Mouse (Mus musculus) hindbrain, embryonic 13.5 days (tissue): ENCODE data around the gene Trmt112. TPM values are rescaled to one million over a fixed set of nuclear protein-coding genes. Genes with fewer than 3 reads are reported as not detected.

Experiments
- ATAC-seq: fragments of 200-750 bp; cut with Nextera tagmentation; 2 replicates; pipeline ENCODE4 v1.8.0; 2017; ENCODE audit warnings: moderate TSS enrichment; ENCODE audit not compliant: low FRiP score
- H3K27ac ChIP-seq: fragments of 300-500 bp; sonication (generic); 2 replicates; pipeline ENCODE4 v1.5.1; 2015; ENCODE audit warnings: inconsistent platforms, mild to moderate bottlenecking, moderate library complexity
- H3K27me3 ChIP-seq: fragments of 300-500 bp; sonication (generic); 2 replicates; pipeline ENCODE4 v1.6.1; 2015; ENCODE audit warnings: mild to moderate bottlenecking, inconsistent platforms
- H3K36me3 ChIP-seq: fragments of 300-500 bp; sonication (generic); 2 replicates; pipeline ENCODE4 v1.6.1; 2015; ENCODE audit warnings: mild to moderate bottlenecking, inconsistent platforms
- H3K4me1 ChIP-seq: fragments of 300-500 bp; sonication (generic); replicated peaks from 2 replicates; pipeline ENCODE4 v1.6.1; 2015; ENCODE audit warnings: inconsistent platforms
- H3K4me2 ChIP-seq: fragments of 300-500 bp; sonication (generic); 2 replicates; pipeline ENCODE4 v1.6.1; 2015; ENCODE audit warnings: inconsistent platforms, mild to moderate bottlenecking, moderate library complexity
- H3K4me3 ChIP-seq: fragments of 300-500 bp; sonication (generic); 2 replicates; pipeline ENCODE4 v1.5.1; 2015; ENCODE audit warnings: mild to moderate bottlenecking, inconsistent platforms
- H3K9ac ChIP-seq: fragments of 300-500 bp; sonication (generic); 2 replicates; pipeline ENCODE4 v1.6.1; 2015; ENCODE audit warnings: mild to moderate bottlenecking, inconsistent platforms
- H3K9me3 ChIP-seq: fragments of 300-500 bp; sonication (generic); 2 replicates; pipeline ENCODE4 v1.6.1; 2016; ENCODE audit warnings: inconsistent platforms
- WGBS: fragments of 180-500 bp; shearing (Covaris S2); methylation state at CpG from one replicate; pipeline ENCODE4 v1.1.7; 2015; 5-methylcytosine and 5-hydroxymethylcytosine counted together
- polyA plus RNA-seq: library from polyadenylated mRNA; unstranded; fragments of >200 nt; fragmentation: Nextera tagmentation; extraction: Ambion mirVana; gene quantifications from 2 replicates; pipeline ENCODE4 v1.2.1, GENCODE M21; 2015

The Trmt112 gene
- polyA plus RNA-seq, 1 experiment from 2014 or later, result 121 TPM

DNA sequence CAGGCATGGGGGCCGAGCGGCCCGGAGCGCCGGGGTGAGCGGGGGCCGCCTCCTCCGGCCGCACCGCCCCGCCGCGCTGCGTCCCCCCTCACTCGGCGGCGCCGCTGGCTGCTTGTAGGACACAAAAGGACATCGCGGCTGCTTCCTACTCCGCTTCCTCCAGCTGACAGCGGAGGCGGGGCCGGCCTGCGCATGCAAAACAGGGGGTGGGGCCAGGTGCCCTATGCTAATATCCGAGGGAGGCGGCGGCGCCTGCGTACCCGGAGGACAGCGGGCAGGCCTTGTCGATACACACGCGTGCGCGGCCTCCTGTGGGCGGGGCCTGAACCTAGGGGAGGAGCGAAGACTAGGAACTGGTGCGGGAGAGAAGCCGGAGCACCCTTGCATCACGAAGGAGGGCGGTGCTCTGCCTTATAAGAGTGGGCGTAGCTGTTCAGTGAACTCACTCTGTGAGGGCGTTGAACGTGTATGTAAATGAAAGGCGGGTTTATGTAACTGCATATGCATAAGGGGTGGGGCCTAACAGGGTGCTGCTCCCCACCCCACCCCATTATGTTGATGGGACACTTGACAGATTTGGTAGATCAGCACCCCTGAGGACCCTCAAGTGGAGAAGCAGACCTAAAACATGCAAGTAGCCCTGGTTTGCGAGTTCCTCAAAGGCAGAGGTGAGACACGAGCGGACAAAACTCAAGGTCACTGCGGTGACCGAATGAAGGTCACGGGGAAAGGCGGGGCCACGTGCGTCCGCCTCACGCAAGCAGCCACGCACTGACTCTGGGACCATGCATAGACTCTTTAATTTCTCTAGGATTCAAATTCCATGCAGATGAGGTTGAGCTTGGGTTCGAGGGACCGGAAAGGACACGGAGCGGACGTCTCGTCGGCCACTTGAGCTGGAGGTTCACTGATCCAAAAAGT, 12.4 kb downstream of the Trmt112 start, which contains the start of gene Esrra:
Gene Esrra (minus strand): TSS at position 167 of the 921 bp plus-strand sequence.
- peaks cover 45% of the 10 kb centered on the region for H3K27me3 ChIP-seq
- H3K4me1 ChIP-seq, result peaks cover 53% of the 10 kb centered on the region
- H3K9ac ChIP-seq, result peak within 1 kb of the TSS; percentile 92
- 2% methylated on average over 56 of the region's 66 CpGs for WGBS
- peak; percentile 94 for ATAC-seq
- H3K36me3 ChIP-seq, result peaks cover 5% of the 10 kb centered on the region; the same call in 1 of the 2 replicates
- peak within 1 kb of the TSS; percentile 94 for H3K27ac ChIP-seq
- H3K4me3 ChIP-seq, result peak within 1 kb of the TSS; percentile 80
- H3K4me2 ChIP-seq, result peak within 1 kb of the TSS; percentile 96
- H3K9me3 ChIP-seq, result no peaks in the 10 kb centered on the region

DNA sequence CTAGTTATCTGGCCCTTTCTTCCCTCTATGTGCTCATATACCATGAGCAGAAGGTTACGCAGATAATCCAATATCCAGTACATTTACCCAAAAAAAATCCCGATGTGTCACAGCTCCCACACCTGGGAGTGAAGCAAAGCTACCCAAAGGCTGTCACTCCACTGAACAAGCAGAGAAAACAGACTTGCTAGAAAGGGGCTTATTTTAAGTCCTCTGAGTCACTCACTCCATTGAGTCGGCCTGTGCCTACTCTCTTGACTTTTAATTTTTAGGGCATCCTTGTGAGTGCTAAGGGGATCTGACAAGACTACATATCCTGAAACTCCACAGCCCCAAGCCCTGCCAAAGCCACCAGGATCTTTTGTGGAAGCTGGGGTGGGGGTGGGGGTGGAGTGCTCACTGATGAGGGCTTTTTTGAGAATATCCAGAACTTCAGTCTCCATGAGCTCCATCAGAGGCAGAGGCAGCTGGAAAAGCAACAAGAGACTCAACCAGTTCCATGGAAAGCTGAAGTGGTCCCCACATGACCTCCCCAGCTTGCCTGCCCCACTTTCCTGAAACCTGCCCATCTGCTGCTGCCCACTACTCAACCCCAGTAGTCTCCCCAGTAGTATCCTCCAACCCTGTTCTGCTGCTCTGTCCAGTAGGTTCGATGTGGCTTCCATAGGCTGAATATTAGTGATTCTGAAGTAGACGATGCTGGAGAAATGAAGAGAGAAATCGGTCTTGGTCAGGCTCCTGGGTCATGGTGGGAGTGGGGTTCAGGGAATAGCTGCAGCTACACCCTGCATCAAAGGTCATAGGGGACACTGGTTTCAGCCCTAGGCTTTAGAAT, 13.6 kb downstream of the Trmt112 start:
- Histone ChIP-seq H3K27me3 (peaks cover 57% of the 10 kb centered on the region), H3K9me3 (no peaks in the 10 kb centered on the region), H3K4me2 (peak overlapping the region; percentile 96; the same call in 1 of the 2 replicates), H3K36me3 (peaks cover 4% of the 10 kb centered on the region; the same call in 1 of the 2 replicates), H3K27ac (no peak overlapping the region), H3K9ac (0 out of 2 replicates have a peak overlapping the region, but pooled peaks have one; percentile 65), H3K4me1 (peaks cover 61% of the 10 kb centered on the region), H3K4me3 (no peak overlapping the region)
- no peak for ATAC-seq
- WGBS, result 63% methylated on average over 6 of the region's 6 CpGs

DNA sequence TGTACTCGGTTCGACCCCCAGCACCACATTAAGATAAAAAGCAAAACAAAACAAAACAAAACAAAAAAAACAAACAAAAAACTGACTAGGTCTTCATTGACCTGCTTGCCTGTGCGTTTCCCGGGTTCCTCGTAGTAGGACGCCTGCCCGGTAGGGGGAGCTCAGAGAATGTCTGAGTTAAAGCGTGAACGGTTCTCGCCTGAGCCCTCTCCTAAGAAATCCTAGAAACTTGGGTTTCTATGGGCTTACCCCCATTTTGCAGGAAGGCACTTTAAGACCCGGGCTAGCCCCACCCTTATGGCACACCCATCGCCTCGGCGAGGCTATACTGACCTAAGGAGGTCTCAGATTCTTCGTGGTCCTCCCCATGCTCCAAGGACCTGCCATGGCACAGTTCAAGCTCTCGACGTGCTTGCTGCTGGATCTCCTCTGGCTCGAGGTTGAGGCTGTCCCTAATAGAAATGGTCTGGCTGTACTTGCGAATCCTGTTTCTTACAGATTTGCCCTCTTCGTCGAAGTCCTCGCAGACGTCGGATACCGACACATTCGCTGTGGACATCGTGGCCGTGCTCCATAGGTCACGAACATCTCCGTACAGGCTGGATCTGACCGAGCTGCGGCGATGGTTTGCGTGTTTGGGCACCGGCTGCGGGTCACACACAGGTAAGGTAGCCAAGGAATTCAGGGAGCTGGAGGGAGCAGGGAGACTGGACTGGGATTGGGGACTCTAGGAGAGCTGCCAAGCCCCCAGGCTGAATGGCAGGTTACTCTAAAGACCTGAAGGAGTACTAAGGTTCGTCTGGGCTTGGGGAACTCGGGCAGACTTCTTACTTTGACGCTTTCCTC, 15.2 kb downstream of the Trmt112 start:
- WGBS, result 4% methylated on average over 39 of the region's 39 CpGs
- H3K4me1 ChIP-seq, result peaks cover 53% of the 10 kb centered on the region
- peaks cover 71% of the 10 kb centered on the region for H3K27me3 ChIP-seq
- H3K9ac ChIP-seq, result no peak overlapping the region
- no peak for ATAC-seq
- no peak overlapping the region for H3K27ac ChIP-seq
- H3K4me2 ChIP-seq, result peak overlapping the region; percentile 27
- H3K9me3 ChIP-seq, result no peaks in the 10 kb centered on the region
- H3K4me3 ChIP-seq, result peak overlapping the region; percentile 14; the same call in 1 of the 2 replicates
- H3K36me3 ChIP-seq, result no peaks in the 10 kb centered on the region

DNA sequence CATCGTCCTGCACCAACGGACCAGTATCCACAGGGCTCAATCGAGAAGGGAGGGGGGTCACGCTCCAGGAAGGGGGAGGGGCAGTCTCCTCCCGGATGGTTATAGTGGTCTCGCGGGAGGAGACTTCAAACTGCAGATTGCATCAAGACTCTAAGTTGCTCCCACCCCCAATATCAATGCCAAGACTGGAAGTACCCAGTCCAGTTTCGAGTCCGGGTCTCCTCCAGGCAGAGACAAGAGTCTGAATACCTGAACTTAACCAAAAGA, 15.7 kb downstream of the Trmt112 start, which contains the start of gene Catsperz:
Gene Catsperz (minus strand): TSS at position 74 of the 267 bp plus-strand sequence.
- 5% methylated on average over 9 of the region's 9 CpGs for WGBS

DNA sequence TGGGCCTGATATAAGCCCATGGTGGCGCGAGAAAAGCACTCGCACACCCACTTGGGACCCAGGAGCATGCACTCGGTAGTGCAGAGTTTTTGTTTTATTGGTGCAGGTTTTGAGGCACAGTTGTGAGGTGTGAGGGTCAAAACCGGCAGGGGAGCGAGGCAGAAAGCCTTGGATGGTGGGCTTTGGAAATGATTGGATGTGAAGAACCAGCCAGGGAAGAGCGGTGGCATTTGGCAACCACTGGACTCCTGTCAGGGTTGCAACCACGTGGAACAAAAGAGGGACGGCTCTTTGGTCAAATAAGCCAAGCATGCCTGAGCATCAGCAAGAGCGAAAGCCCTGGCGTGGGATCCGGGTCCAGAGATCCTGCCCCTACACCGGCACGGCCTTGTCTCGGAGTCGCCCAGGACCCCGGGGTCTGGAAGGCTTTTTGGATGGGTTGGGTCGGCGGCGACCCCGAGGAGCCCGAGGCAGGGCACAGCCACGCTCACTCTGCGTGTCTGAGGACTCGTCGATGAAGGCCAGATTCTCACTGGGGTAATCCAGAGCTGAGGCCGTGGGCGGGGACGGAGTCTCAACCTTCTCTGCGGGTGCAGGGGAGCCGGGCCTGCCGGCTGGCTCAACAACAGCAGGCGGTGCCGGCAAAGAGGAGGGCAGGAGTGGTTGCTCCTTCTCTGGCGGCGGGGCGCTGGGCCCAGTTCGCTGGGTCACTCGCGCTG, 16.3 kb downstream of the Trmt112 start:
- H3K27ac ChIP-seq, result no peak overlapping the region
- H3K9me3 ChIP-seq, result no peaks in the 10 kb centered on the region
- H3K9ac ChIP-seq, result no peak overlapping the region
- no peaks in the 10 kb centered on the region for H3K36me3 ChIP-seq
- peak overlapping the region; percentile 14; the same call in 1 of the 2 replicates for H3K4me3 ChIP-seq
- H3K4me2 ChIP-seq, result peak overlapping the region; percentile 27; the same call in 1 of the 2 replicates
- peaks cover 80% of the 10 kb centered on the region for H3K27me3 ChIP-seq
- no peak for ATAC-seq
- WGBS, result 4% methylated on average over 38 of the region's 40 CpGs
- H3K4me1 ChIP-seq, result peaks cover 42% of the 10 kb centered on the region

More for the DNA sequence above, 15.7 kb downstream of the Trmt112 start, which contains the start of gene Catsperz:
- H3K27ac ChIP-seq, result no peak within 1 kb of the TSS
- no peak for ATAC-seq
- no peaks in the 10 kb centered on the region for H3K36me3 ChIP-seq
- H3K4me3 ChIP-seq, result peak within 1 kb of the TSS; percentile 14; the same call in 1 of the 2 replicates
- peak within 1 kb of the TSS; percentile 27 for H3K4me2 ChIP-seq
- peaks cover 47% of the 10 kb centered on the region for H3K4me1 ChIP-seq
- peaks cover 75% of the 10 kb centered on the region for H3K27me3 ChIP-seq
- no peak within 1 kb of the TSS for H3K9ac ChIP-seq
- no peaks in the 10 kb centered on the region for H3K9me3 ChIP-seq

DNA sequence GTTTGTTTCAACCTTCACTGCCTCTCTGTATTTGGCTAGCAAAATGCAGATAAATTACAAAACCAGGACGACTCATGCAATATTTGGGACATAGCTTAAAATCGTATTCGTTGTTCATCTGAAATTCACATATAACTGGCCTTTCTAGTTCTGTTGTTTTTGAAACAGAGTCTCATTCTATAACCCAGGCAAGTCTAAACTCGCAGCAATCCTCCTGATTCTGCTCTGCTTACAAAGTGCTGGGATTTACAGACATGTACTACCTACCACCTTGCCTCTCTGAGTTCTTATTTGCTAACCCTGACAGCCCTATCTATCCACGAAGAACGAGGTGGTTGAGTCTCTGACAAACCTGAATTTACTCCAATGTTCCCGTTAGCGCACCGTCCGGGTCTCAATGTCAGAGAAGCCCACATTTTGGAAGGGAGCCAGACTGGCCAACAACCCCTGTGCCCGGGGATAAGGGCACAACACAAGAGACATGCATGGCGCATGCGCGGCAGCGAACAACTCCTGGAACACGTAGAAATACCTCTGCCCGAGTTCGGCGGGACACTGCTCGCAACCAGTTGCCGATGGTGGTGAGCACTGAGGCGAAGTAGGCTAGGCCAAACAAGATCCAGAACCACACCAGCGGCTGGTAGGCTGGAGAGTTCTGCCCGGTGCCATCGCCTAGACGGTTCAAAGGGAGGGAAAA, 17.2 kb downstream of the Trmt112 start:
- Histone ChIP-seq H3K27me3 (peaks cover 90% of the 10 kb centered on the region), H3K27ac (no peak overlapping the region), H3K36me3 (no peaks in the 10 kb centered on the region), H3K9ac (0 out of 2 replicates have a peak overlapping the region, but pooled peaks have one; percentile 9), H3K4me3 (peak overlapping the region; percentile 23), H3K4me2 (peak overlapping the region; percentile 36), H3K4me1 (peaks cover 39% of the 10 kb centered on the region), H3K9me3 (no peaks in the 10 kb centered on the region)
- WGBS, result 11% methylated on average over 26 of the region's 26 CpGs
- ATAC-seq, result no peak

DNA sequence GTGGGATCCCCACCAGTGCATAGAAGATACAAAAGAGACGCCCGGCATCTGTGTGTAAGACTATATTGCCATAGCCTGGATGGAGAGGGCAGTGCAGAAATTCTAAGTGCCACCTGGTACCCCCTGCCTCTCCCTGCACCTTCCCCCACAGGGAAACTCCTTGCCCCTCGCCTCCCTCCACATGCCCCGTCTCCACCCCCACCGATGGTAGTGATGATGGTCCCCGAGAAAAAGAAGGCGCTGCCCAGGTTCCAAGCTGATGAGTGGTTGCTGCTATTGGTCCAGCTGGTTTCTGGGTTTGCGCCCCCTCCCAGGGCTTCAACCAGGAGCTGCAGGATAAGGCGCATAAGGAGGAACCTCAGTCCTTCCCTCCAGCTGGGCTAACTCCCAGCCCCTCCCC, 18.6 kb downstream of the Trmt112 start:
- H3K9me3 ChIP-seq, result no peaks in the 10 kb centered on the region
- H3K9ac ChIP-seq, result no peak overlapping the region
- H3K27me3 ChIP-seq, result peaks cover 97% of the 10 kb centered on the region
- peaks cover 29% of the 10 kb centered on the region for H3K4me1 ChIP-seq
- H3K36me3 ChIP-seq, result no peaks in the 10 kb centered on the region
- H3K4me3 ChIP-seq, result no peak overlapping the region
- H3K27ac ChIP-seq, result no peak overlapping the region
- WGBS, result 6% methylated on average over 9 of the region's 9 CpGs
- no peak overlapping the region for H3K4me2 ChIP-seq
- ATAC-seq, result no peak

DNA sequence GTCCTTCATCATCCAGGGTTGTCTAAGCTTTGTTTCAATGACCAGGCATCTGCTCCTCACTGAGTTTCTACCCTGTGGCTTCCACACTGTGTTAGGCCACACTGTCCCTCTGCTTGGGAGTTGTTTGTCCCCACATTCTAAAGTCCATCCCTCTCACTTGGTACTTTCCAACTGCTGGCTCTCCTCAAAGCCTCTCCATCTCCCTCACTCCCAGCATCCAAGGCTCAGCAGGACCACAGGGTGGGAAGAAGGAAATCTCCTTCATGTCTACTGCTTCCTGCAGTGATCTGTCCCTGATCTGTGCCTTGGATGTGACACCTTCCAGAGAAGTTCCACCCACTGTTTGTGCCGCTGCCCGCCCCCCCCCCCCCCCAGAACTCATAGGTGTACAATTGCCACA, 21.5 kb downstream of the Trmt112 start:
- H3K27ac ChIP-seq, result no peak overlapping the region
- peaks cover 31% of the 10 kb centered on the region for H3K4me1 ChIP-seq
- H3K4me2 ChIP-seq, result no peak overlapping the region
- peaks cover 97% of the 10 kb centered on the region for H3K27me3 ChIP-seq
- no peaks in the 10 kb centered on the region for H3K36me3 ChIP-seq
- no peak for ATAC-seq
- no peak overlapping the region for H3K9ac ChIP-seq
- H3K9me3 ChIP-seq, result no peaks in the 10 kb centered on the region
- no peak overlapping the region for H3K4me3 ChIP-seq
- WGBS, result 0% methylated on average over 2 of the region's 2 CpGs

DNA sequence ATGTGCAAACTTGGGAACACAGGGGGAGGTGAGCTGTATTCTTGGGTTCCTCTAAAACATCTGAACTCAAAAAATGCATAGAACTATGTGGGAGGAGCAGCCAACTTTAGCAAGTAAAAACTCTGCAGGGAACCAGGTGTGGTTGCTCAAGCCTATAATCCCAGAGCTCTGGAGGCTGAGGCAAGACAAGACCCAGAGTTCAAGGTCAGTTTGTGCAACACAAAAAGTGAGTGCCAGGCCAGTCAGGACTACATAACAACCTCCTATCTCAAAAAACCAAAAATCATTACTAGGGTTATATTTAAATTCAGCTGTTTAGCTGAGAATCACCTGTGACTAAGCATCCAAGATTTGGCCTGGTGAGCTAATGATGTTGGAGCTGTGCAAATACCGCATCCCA, 22.5 kb downstream of the Trmt112 start:
- H3K4me2 ChIP-seq, result no peak overlapping the region
- 35% methylated on average over 1 of the region's 1 CpGs for WGBS
- H3K4me3 ChIP-seq, result no peak overlapping the region
- H3K27me3 ChIP-seq, result peaks cover 95% of the 10 kb centered on the region
- H3K9ac ChIP-seq, result no peak overlapping the region
- H3K9me3 ChIP-seq, result no peaks in the 10 kb centered on the region
- no peak for ATAC-seq
- no peaks in the 10 kb centered on the region for H3K36me3 ChIP-seq
- H3K27ac ChIP-seq, result no peak overlapping the region
- H3K4me1 ChIP-seq, result peaks cover 23% of the 10 kb centered on the region

DNA sequence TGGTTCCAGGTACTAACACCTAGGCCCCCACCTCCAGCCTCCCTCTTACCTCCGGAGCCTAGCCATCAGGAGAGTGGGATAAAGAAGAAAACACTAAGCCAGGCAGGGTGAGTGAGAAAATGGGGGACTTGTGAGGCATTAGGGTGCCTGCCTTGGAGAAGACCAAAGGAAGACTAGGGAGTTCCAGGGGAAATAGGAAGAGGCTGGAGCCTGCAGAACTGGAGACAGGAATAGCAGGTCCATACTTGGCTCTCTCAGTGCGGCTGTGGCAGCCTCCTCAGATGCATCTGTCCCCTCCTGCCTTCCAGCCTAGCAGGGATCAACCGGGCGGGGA, 23.6 kb downstream of the Trmt112 start:
- Histone ChIP-seq H3K9me3 (no peaks in the 10 kb centered on the region), H3K36me3 (peaks cover 4% of the 10 kb centered on the region; the same call in 1 of the 2 replicates), H3K4me3 (peak overlapping the region; percentile 45), H3K4me2 (peak overlapping the region; percentile 70), H3K27ac (no peak overlapping the region), H3K9ac (peak overlapping the region; percentile 72), H3K4me1 (peaks cover 23% of the 10 kb centered on the region), H3K27me3 (peaks cover 89% of the 10 kb centered on the region)
- WGBS, result 17% methylated on average over 4 of the region's 4 CpGs
- no peak for ATAC-seq
